Mouse (Mus musculus) thymus, adult 2 months (tissue): ENCODE results near the gene 9130230L23Rik.

Experiments
- CTCF ChIP-seq: fragments of 200-500 bp; IDR thresholded peaks from 2 replicates; pipeline ENCODE4 v1.5.1; 2012; ENCODE audit warnings: mild to moderate bottlenecking, control low read depth, low read length, moderate library complexity, borderline replicate concordance; ENCODE audit not compliant: control insufficient read depth, poor library complexity, insufficient read depth; ENCODE audit errors: extremely low read depth
- POLR2A ChIP-seq: fragments of 200-500 bp; IDR thresholded peaks from 2 replicates; pipeline ENCODE4 v1.6.1; 2012; ENCODE audit warnings: mild to moderate bottlenecking, low read length, control low read depth, moderate library complexity; ENCODE audit not compliant: control insufficient read depth, poor library complexity, insufficient read depth; ENCODE audit errors: extremely low read depth

DNA sequence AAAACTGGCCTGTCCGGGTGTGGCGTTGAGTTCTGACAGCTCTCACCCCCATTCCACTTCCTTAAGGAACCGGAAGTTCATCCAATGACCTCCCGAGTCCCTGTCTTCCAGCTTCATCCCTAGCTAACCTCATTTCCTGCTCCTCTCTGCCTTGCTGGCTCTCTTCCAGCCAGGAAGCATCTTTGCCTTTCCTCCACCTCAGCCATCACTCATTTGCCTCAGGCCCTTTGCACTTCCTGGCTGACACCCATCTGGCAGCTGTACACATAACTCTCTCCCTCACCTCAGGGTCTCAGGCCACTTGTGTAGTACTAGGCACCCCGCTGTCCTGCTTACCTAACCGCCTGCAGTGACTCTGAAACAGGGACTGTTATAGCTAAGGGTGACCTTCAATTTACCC, 9.4 kb downstream of the 9130230L23Rik start:
- no peak for TF ChIP-seq CTCF
- TF ChIP-seq POLR2A = no peak
